Mouse (Mus musculus) hindbrain, postnatal 0 days (tissue): ENCODE measurements at regions not wholly inside any gene's neighbourhood (a gene's known extent, or its start where the extent isn't known, plus 50 kb on each side); places are given as distances from the start of the nearest gene placed in this dataset.

Experiments
- ATAC-seq: fragments of 200-750 bp; cut with Nextera tagmentation; 2 replicates; pipeline ENCODE4 v1.8.0; 2017; ENCODE audit warnings: mild to moderate bottlenecking, moderate TSS enrichment, moderate library complexity
- DNase-seq: peaks from one replicate; pipeline ENCODE4 v3.0.0-alpha.2; 2015; ENCODE audit warnings: low spot score
- H3K27ac ChIP-seq: fragments of 300-500 bp; sonication (generic); 2 replicates; pipeline ENCODE4 v1.5.1; 2014; ENCODE audit warnings: mild to moderate bottlenecking
- H3K27me3 ChIP-seq: fragments of 300-500 bp; sonication (generic); 2 replicates; pipeline ENCODE4 v1.6.1; 2014; ENCODE audit warnings: low read length, mixed read lengths; ENCODE audit not compliant: insufficient read depth
- H3K36me3 ChIP-seq: fragments of 300-500 bp; sonication (generic); 2 replicates; pipeline ENCODE4 v1.6.1; 2014; ENCODE audit warnings: low read length, mixed read lengths; ENCODE audit not compliant: insufficient read depth
- H3K4me1 ChIP-seq: fragments of 300-500 bp; sonication (generic); 2 replicates; pipeline ENCODE4 v1.6.1; 2014; ENCODE audit warnings: antibody characterized with exemption, low read length, mixed read lengths; ENCODE audit not compliant: insufficient read depth
- H3K4me2 ChIP-seq: fragments of 300-500 bp; sonication (generic); 2 replicates; pipeline ENCODE4 v1.6.1; 2014; ENCODE audit warnings: low read depth, mild to moderate bottlenecking, low read length, moderate library complexity, mixed read lengths
- H3K4me3 ChIP-seq: fragments of 300-500 bp; sonication (generic); 2 replicates; pipeline ENCODE4 v1.5.1; 2014; ENCODE audit warnings: low read length
- H3K9ac ChIP-seq: fragments of 300-500 bp; sonication (generic); replicated peaks from 2 replicates; pipeline ENCODE4 v1.6.1; 2014; ENCODE audit warnings: mild to moderate bottlenecking, low read length, moderate library complexity, mixed read lengths
- H3K9me3 ChIP-seq: fragments of 300-500 bp; sonication (generic); 2 replicates; pipeline ENCODE4 v1.6.1; 2016; ENCODE audit warnings: low read length, mixed read lengths
- CTCF ChIP-seq: IDR thresholded peaks from 2 replicates; pipeline ENCODE4 v1.5.1; 2016; ENCODE audit warnings: antibody characterized with exemption, control low read depth, low read depth
- WGBS: fragments of 180-500 bp; shearing (Covaris S2); extraction: QIAGEN DNeasy Blood & Tissue Kit; methylation state at CpG from one replicate; pipeline ENCODE4 v1.1.7; 2014; 5-methylcytosine and 5-hydroxymethylcytosine counted together

GRCm38 (mm10) chr14:25239335-25239960 is 219.5 kb upstream of the Zmiz1 start:
- no peaks in the 10 kb centered on the region for H3K27me3 ChIP-seq
- no peak overlapping the region for H3K4me3 ChIP-seq
- no peak overlapping the region for H3K9ac ChIP-seq
- no peaks in the 10 kb centered on the region for H3K36me3 ChIP-seq
- DNase-seq, result no peak
- no peak for ATAC-seq
- H3K4me1 ChIP-seq, result no peaks in the 10 kb centered on the region
- H3K27ac ChIP-seq, result no peak overlapping the region
- no peaks in the 10 kb centered on the region for H3K9me3 ChIP-seq
- 51% methylated on average over 3 of the region's 3 CpGs for WGBS
- H3K4me2 ChIP-seq, result no peak overlapping the region
- TF ChIP-seq CTCF, result no peak

DNA sequence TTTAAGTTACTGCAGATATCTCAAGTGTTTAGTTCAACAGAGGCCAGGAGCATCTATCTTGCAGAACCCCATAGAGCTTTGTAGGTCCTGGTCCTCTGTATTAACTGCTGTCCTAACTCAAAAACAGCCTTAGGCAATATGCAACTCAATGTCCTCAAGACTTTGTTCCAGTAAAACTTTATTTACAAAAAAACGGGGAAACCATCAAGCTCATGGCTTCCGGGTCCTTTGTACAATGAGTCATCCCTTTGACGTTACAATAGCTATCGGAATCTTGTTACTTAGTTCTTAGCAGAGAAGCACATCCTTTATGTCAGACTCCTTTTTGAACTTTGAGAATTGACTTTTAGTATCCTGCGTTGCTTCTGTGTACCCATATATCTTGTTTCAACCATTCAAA is 216.2 kb upstream of the Zmiz1 start:
- Histone ChIP-seq H3K9ac (no peak overlapping the region), H3K27ac (no peak overlapping the region), H3K36me3 (no peaks in the 10 kb centered on the region), H3K27me3 (no peaks in the 10 kb centered on the region), H3K4me3 (no peak overlapping the region), H3K9me3 (no peaks in the 10 kb centered on the region), H3K4me2 (no peak overlapping the region), H3K4me1 (no peaks in the 10 kb centered on the region)
- 91% methylated on average over 5 of the region's 5 CpGs for whole genome bisulfite sequencing
- DNase-seq (no peak), ATAC-seq (no peak)
- no peak for TF ChIP-seq CTCF

DNA sequence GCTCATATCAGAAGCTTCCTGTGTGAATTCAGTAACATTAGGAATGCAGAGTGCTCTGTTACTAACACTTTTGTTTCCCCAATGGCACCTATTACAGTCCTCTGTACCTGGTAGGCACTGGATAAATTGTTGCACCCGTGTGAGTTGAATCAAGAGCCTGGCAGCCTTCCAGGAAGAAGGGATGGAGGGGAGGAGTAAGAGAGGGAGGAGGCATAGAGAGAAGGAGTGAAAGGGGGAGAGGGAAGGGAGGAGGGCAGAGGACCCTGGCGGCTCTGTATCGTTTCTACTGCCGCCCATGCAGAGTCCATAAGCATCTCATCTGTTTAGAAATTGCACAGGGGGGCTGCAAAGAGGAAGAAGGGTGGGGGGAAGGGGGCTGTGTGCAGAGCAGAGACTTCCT is 215.7 kb upstream of the Zmiz1 start:
- Histone ChIP-seq H3K27ac (no peak overlapping the region), H3K9me3 (no peaks in the 10 kb centered on the region), H3K4me1 (no peaks in the 10 kb centered on the region), H3K27me3 (no peaks in the 10 kb centered on the region), H3K4me2 (no peak overlapping the region), H3K9ac (no peak overlapping the region), H3K4me3 (no peak overlapping the region), H3K36me3 (no peaks in the 10 kb centered on the region)
- DNase-seq, result no peak
- no peak for TF ChIP-seq CTCF
- peak; percentile 44; the same call in 1 of the 2 replicates for ATAC-seq
- 12% methylated on average over 4 of the region's 4 CpGs for WGBS

DNA sequence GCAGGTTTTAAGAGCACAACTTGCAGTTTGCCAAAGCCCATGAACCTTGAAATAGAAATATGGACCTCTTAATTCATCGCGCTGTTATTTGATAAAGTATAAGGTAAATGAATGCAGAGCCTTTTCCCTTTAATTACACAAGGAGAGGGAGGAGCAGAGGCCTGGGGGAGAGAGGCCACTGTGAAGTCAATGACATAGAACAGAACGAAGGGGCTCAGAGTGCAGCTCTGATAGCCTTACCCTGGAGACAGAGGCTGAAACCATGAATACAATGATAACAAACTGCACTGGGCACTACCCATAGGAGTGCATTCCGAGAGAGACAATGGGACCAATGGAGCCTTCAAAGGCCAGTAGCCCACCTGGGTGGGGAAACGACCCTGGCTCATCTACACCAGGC is 215.3 kb upstream of the Zmiz1 start:
- Histone ChIP-seq H3K27ac (no peak overlapping the region), H3K4me1 (no peaks in the 10 kb centered on the region), H3K4me3 (no peak overlapping the region), H3K9me3 (no peaks in the 10 kb centered on the region), H3K27me3 (no peaks in the 10 kb centered on the region), H3K36me3 (no peaks in the 10 kb centered on the region), H3K9ac (no peak overlapping the region), H3K4me2 (no peak overlapping the region)
- TF ChIP-seq CTCF, result no peak
- WGBS, result 45% methylated on average over 5 of the region's 5 CpGs
- ATAC-seq (no peak), DNase-seq (no peak)

GRCm38 (mm10) chr14:25244841-25245240 is 214.1 kb upstream of the Zmiz1 start:
- DNase-seq (no peak), ATAC-seq (no peak)
- no peaks in the 10 kb centered on the region for H3K4me1 ChIP-seq
- H3K27me3 ChIP-seq, result no peaks in the 10 kb centered on the region
- 84% methylated on average over 6 of the region's 6 CpGs for WGBS
- no peak overlapping the region for H3K27ac ChIP-seq
- no peak overlapping the region for H3K4me3 ChIP-seq
- H3K9ac ChIP-seq, result no peak overlapping the region
- H3K36me3 ChIP-seq, result no peaks in the 10 kb centered on the region
- no peak for TF ChIP-seq CTCF
- no peak overlapping the region for H3K4me2 ChIP-seq
- H3K9me3 ChIP-seq, result no peaks in the 10 kb centered on the region

DNA sequence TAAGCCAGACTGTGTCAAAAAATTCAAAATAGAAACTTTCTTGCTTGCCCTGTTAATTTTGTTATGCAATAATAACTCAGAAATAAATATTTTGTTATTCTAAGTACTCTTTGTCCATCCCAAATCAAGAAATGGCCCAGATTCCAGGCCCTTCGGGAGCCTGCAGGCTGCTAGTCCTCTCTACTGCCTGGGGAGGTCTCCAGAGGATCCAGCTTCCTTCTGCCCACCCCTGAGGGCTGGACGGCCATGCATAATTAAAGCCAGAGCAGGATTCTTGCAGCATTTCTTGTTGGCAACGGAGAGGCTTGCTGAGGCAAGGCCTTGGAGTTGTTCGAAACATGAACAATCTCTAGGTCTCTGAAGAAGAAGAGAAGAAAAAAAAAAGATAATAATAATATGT is 213.3 kb upstream of the Zmiz1 start:
- H3K4me3 ChIP-seq, result no peak overlapping the region
- H3K36me3 ChIP-seq, result no peaks in the 10 kb centered on the region
- no peaks in the 10 kb centered on the region for H3K4me1 ChIP-seq
- ATAC-seq (no peak), DNase-seq (no peak)
- 58% methylated on average over 4 of the region's 4 CpGs for WGBS
- H3K4me2 ChIP-seq, result no peak overlapping the region
- no peak for TF ChIP-seq CTCF
- H3K9ac ChIP-seq, result no peak overlapping the region
- H3K9me3 ChIP-seq, result no peaks in the 10 kb centered on the region
- H3K27me3 ChIP-seq, result no peaks in the 10 kb centered on the region
- H3K27ac ChIP-seq, result no peak overlapping the region

DNA sequence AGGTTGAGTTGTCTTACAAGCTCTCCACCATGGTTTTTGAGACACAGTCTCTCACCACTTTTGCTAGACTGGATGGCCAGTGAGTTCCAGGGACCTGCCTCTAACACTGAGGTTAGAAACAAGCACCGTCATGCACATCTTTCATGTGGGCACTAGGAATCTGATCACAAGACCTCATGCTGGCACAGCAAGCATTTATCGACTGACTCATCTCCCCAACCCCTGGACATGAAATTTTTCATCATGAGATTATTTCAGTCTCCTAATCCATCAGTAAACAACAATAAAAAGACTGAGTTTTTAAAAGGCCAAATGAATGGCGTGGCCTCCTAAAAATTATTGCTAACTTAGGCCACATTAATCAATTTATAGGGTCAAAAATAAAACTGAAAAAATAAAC is 210.0 kb upstream of the Zmiz1 start:
- Histone ChIP-seq H3K27ac (no peak overlapping the region), H3K4me2 (no peak overlapping the region), H3K27me3 (no peaks in the 10 kb centered on the region), H3K4me3 (no peak overlapping the region), H3K9me3 (no peaks in the 10 kb centered on the region), H3K4me1 (no peaks in the 10 kb centered on the region), H3K9ac (no peak overlapping the region), H3K36me3 (no peaks in the 10 kb centered on the region)
- TF ChIP-seq CTCF, result no peak
- no peak for ATAC-seq
- no peak for DNase-seq
- WGBS, result 81% methylated on average over 3 of the region's 3 CpGs
